Mouse (Mus musculus) hindbrain, embryonic 10.5 days (tissue): ENCODE measurements around the gene Slc13a3. TPM values are rescaled to one million over a fixed set of nuclear protein-coding genes. Genes with fewer than 3 reads are reported as not detected.

Experiments
- DNase-seq: peaks from one replicate; pipeline ENCODE4 v3.0.0-alpha.2; 2017; ENCODE audit warnings: low spot score
- H3K27ac ChIP-seq: fragments of 300-500 bp; sonication (generic); 2 replicates; pipeline ENCODE4 v1.5.1; 2016; ENCODE audit warnings: mild to moderate bottlenecking, moderate library complexity
- H3K27me3 ChIP-seq: fragments of 300-500 bp; sonication (generic); 2 replicates; pipeline ENCODE4 v1.6.1; 2016; ENCODE audit warnings: mild to moderate bottlenecking; ENCODE audit not compliant: poor library complexity, insufficient read depth, severe bottlenecking
- H3K36me3 ChIP-seq: fragments of 300-500 bp; sonication (generic); 2 replicates; pipeline ENCODE4 v1.6.1; 2016; ENCODE audit warnings: mild to moderate bottlenecking, moderate library complexity
- H3K4me1 ChIP-seq: fragments of 300-500 bp; sonication (generic); replicated peaks from 2 replicates; pipeline ENCODE4 v1.6.1; 2016; ENCODE audit warnings: mild to moderate bottlenecking
- H3K4me3 ChIP-seq: fragments of 300-500 bp; sonication (generic); 2 replicates; pipeline ENCODE4 v1.5.1; 2016; ENCODE audit warnings: mild to moderate bottlenecking, moderate library complexity
- H3K9me3 ChIP-seq: fragments of 300-500 bp; sonication (generic); 2 replicates; pipeline ENCODE4 v1.6.1; 2016; ENCODE audit warnings: mild to moderate bottlenecking, moderate library complexity
- WGBS: fragments of 180-500 bp; shearing (Covaris S2); methylation state at CpG from one replicate; pipeline ENCODE4 v1.1.7; 2016; 5-methylcytosine and 5-hydroxymethylcytosine counted together
- polyA plus RNA-seq: library from polyadenylated mRNA; unstranded; fragments of >200 nt; fragmentation: Nextera tagmentation; extraction: Ambion mirVana; gene quantifications from 2 replicates; pipeline ENCODE4 v1.2.1, GENCODE M21; 2016

Slc13a3 gene
- polyA plus RNA-seq, 1 experiment from 2014 or later, result 0.84 TPM

DNA sequence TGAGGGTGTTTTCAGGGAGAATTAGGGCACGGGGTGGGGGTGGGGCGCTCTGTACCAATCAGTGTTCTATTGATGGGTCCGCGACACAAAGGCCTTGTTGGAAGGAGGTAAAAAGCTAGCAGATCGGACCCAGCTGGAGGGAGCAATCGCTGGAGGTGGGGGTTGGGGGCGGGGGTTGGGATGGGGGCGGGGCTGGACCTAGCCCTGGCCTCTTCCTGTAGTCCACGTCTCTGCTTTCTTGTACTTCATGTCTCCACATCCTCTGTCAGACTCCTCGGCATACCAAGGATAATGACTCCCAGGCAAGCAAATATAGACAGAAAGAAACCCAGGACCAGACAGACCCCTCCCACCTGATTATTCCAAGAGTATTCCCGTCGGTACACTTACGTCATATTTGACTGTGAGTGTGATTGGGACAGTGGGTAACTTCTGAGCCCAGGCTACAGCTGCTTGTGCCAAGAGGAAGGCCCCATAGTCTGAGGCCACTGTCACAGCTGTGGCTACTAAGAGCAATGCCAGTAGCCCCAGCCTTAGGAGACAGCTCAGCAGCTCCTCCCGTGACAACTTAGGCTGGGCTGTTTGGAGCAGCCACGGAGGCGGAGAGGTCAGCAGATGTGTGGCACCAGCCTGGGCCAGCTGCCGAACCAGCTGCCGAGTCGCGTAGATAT lies 76.1 kb downstream of the Slc13a3 start:
- DNase-seq, result peak; percentile 57
- peaks cover 29% of the 10 kb centered on the region for H3K4me1 ChIP-seq
- no peak overlapping the region for H3K4me3 ChIP-seq
- no peaks in the 10 kb centered on the region for H3K36me3 ChIP-seq
- 0 out of 2 replicates have a peak, but pooled peaks cover 4% of the 10 kb centered on the region for H3K9me3 ChIP-seq
- WGBS, result 35% methylated on average over 20 of the region's 20 CpGs
- H3K27me3 ChIP-seq, result no peaks in the 10 kb centered on the region
- H3K27ac ChIP-seq, result peak overlapping the region; percentile 82

DNA sequence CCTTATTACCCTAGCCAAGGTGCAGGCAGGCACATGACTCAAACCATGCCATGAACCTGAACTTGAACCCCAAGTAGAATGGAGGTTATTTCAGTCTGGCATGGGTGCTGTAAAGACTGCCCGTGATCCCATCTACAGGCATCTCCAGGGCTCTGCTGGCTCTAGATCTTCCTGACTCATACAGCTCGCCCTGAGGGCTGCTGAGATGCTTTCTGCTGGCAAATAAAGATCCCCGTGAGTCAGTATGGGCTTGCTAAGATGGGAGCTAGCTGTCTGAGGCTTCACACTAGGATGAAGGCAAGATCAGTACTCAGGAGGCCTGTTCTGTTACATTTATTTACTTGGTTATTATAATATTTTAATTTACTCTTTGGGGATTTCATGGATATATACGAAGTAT lies 80.9 kb downstream of the Slc13a3 start:
- H3K36me3 ChIP-seq, result no peaks in the 10 kb centered on the region
- H3K27ac ChIP-seq, result no peak overlapping the region
- no peak for DNase-seq
- H3K4me3 ChIP-seq, result no peak overlapping the region
- WGBS, result 87% methylated on average over 4 of the region's 4 CpGs
- H3K4me1 ChIP-seq, result peaks cover 19% of the 10 kb centered on the region
- H3K9me3 ChIP-seq, result 0 out of 2 replicates have a peak, but pooled peaks cover 4% of the 10 kb centered on the region
- H3K27me3 ChIP-seq, result no peaks in the 10 kb centered on the region

DNA sequence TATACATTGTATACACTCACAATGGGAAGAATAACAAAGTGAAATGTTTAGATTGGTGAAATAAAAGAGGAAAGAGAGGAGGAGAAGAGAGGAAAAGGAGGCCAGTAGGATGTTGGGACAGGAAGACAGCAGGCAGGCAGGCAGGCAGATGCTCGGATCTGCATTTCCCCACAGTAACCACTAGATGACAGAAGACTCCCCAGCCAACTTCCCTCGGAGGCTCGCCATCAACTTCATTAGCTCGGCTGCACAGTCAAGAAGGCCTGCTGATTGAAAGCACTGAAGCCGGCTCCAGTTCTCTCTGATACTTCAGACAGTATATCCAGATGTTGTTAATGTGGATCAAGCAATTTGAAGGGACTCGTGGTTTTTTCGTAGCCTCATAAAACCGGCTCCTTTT lies 81.5 kb downstream of the Slc13a3 start:
- H3K36me3 ChIP-seq, result peaks cover 4% of the 10 kb centered on the region
- peaks cover 19% of the 10 kb centered on the region for H3K4me1 ChIP-seq
- H3K4me3 ChIP-seq, result no peak overlapping the region
- H3K27ac ChIP-seq, result no peak overlapping the region
- DNase-seq, result peak; percentile 60
- H3K9me3 ChIP-seq, result 0 out of 2 replicates have a peak, but pooled peaks cover 4% of the 10 kb centered on the region
- WGBS, result 17% methylated on average over 8 of the region's 8 CpGs
- no peaks in the 10 kb centered on the region for H3K27me3 ChIP-seq

DNA sequence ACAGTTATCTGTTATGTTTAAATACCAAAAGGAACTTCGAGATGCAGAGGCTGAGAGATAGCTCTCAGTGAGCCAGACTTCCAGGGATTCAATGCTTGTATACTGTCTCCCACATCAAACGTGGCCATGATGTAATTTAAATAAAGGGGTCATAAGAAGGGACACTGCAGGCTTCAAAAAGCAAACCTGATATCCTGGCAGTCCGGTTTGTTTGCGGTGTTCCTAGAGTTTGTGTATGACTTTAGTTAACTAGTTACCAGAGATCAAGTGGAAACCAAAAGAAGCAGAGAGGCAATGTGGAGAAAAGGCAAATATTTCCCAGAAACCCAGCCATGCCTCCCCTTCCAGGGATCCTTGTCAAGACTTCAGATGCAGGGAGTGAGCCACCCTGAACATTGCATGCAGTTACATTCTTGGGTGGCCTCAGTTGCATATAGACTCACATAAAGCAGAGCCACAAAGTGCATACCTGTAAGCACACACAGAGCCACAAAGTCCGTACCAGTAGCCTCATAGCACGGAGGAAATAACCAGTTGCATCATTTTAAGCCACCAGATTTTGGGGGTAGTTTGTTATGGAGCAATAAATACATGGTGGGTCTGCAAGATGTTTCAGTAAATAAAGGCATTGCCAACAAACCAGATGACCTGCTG lies 83.6 kb downstream of the Slc13a3 start:
- H3K36me3 ChIP-seq, result peaks cover 25% of the 10 kb centered on the region
- H3K4me1 ChIP-seq, result peaks cover 25% of the 10 kb centered on the region
- DNase-seq, result no peak
- WGBS, result 80% methylated on average over 6 of the region's 6 CpGs
- H3K27me3 ChIP-seq, result no peaks in the 10 kb centered on the region
- H3K27ac ChIP-seq, result no peak overlapping the region
- no peak overlapping the region for H3K4me3 ChIP-seq
- H3K9me3 ChIP-seq, result 0 out of 2 replicates have a peak, but pooled peaks cover 4% of the 10 kb centered on the region

DNA sequence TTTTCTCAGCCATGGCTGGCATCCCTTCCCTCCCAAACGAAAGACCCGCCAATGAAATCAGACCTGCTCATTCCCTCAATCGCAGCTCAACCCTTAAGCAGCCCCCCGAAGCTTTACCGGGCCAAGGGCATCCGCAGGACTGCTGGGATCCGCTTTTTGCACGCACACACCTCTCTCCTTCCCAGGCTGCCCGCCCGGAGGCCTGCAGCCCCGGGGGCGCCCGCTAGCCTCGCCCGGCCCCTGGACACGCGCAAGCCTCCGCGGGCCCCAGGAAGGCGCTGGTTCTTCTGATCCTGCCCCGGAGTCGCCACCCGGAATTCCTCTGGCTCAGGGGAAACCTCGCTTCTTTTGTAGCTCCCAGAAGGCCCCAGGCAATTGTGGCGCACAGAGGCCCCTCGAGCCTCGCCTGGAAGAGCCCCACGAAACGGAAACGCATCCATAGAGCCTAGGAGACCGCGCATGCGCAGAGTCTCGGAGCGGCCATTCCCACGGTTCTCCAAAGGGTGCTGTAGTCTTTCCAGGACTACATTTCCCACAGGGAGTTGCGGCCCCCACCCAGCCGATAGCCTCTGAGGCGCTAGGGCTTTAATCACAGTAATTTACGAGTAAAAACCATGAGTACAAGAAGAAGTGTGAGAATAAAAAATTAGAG lies 85.1 kb downstream of the Slc13a3 start, which contains the start of gene Zfp334:
Gene Zfp334 (minus strand): TSS at position 416 of the 652 bp plus-strand sequence.
- Histone ChIP-seq H3K36me3 (peaks cover 40% of the 10 kb centered on the region), H3K27ac (peak within 1 kb of the TSS; percentile 95), H3K27me3 (no peaks in the 10 kb centered on the region), H3K9me3 (no peaks in the 10 kb centered on the region), H3K4me1 (peaks cover 25% of the 10 kb centered on the region), H3K4me3 (peak within 1 kb of the TSS; percentile 64)
- DNase-seq, result peak; percentile 97
- WGBS, result under 1% methylated on average over 40 of the region's 40 CpGs

DNA sequence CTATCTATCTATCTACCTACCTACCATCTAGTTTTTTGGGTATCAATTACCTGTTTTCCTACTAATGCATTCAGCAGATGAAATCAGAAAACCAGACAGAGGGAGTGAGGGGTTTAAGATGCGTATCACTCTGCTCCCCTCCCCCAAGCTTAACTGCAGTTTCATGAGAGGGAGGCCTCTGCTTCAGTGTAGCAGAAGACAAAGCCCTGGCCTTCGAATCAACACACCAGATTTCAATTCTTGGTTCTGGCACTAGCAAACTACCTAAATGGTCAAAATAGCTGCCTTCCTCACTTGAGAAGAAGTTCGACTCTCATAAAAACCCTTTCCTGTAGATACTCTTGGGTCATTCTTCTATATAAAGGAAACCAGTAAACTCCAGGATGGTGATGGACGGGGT lies 85.7 kb downstream of the Slc13a3 start:
- no peak for DNase-seq
- peaks cover 46% of the 10 kb centered on the region for H3K36me3 ChIP-seq
- H3K27me3 ChIP-seq, result no peaks in the 10 kb centered on the region
- no peaks in the 10 kb centered on the region for H3K9me3 ChIP-seq
- peak overlapping the region; percentile 95 for H3K27ac ChIP-seq
- H3K4me3 ChIP-seq, result peak overlapping the region; percentile 64
- H3K4me1 ChIP-seq, result peaks cover 25% of the 10 kb centered on the region
- 8% methylated on average over 4 of the region's 4 CpGs for WGBS

DNA sequence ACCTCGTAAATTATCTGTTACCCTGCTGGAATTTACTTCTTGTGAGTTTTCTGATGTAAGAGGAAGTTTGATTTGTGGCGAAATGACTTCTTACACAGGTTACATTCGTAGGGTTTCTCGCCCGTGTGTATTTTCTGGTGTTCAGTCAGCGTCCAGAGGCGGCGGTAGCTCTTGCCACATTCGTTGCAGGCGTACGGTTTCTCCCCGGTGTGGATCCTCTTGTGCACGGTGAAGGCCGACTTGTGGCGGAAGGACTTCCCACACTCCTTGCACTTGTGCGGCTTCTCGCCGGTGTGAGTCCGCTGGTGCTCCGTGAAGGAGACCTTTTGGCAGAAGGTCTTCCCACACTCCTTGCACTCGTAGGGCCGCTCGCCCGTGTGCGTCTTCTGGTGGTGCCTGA lies 93.0 kb downstream of the Slc13a3 start:
- DNase-seq, result no peak
- Histone ChIP-seq H3K36me3 (peaks cover 100% of the 10 kb centered on the region), H3K9me3 (peaks cover 26% of the 10 kb centered on the region), H3K27ac (no peak overlapping the region), H3K4me1 (0 out of 2 replicates have a peak, but pooled peaks cover 3% of the 10 kb centered on the region), H3K27me3 (no peaks in the 10 kb centered on the region), H3K4me3 (no peak overlapping the region)
- WGBS, result 98% methylated on average over 25 of the region's 25 CpGs

DNA sequence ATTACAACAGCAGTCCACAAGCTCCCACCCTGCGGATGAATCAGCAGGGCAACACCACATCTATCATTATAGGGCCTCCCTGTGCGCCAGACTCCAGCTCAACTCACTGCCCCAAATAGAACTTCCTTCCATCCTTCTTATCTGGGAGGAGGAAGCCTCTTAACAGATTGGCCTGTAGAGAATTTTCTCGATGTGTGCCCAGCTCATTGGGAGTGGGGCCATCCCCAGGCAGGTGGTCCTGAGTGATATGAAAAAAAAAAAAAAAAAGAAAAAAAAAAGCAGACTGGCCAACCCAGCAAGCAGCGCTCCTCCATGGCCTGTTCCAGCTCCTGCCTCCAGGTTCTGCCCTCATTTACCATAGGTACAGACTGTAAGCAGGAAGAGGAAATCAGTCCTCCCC lies 97.0 kb downstream of the Slc13a3 start:
- Histone ChIP-seq H3K9me3 (peaks cover 17% of the 10 kb centered on the region), H3K4me3 (no peak overlapping the region), H3K36me3 (peaks cover 70% of the 10 kb centered on the region), H3K27ac (no peak overlapping the region), H3K4me1 (0 out of 2 replicates have a peak, but pooled peaks cover under 1% of the 10 kb centered on the region), H3K27me3 (no peaks in the 10 kb centered on the region)
- no peak for DNase-seq
- WGBS, result 75% methylated on average over 4 of the region's 4 CpGs

DNA sequence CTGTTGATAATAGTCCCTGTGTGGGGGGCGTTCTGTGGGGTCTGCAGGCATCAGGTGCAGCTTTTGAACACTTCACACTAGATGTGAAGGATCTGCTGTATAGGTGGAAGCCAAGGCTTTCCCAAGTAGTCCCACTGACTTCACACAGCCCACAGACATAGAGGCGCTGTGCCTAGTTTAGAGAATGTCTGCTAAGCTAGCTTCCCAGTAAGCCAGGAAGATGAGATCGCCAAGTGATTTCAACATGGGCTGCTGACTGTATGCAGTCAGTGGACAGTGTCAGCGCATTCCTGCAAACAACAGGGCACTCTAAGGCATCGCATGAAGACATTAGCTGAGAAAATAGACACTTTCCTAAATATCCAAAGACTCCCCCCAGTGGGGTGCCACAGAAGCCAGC lies 97.6 kb downstream of the Slc13a3 start:
- 0 out of 2 replicates have a peak, but pooled peaks cover 2% of the 10 kb centered on the region for H3K4me1 ChIP-seq
- H3K36me3 ChIP-seq, result peaks cover 64% of the 10 kb centered on the region
- no peak overlapping the region for H3K4me3 ChIP-seq
- no peak overlapping the region for H3K27ac ChIP-seq
- 84% methylated on average over 5 of the region's 5 CpGs for WGBS
- peaks cover 12% of the 10 kb centered on the region; the same call in 1 of the 2 replicates for H3K9me3 ChIP-seq
- no peaks in the 10 kb centered on the region for H3K27me3 ChIP-seq
- DNase-seq, result no peak

DNA sequence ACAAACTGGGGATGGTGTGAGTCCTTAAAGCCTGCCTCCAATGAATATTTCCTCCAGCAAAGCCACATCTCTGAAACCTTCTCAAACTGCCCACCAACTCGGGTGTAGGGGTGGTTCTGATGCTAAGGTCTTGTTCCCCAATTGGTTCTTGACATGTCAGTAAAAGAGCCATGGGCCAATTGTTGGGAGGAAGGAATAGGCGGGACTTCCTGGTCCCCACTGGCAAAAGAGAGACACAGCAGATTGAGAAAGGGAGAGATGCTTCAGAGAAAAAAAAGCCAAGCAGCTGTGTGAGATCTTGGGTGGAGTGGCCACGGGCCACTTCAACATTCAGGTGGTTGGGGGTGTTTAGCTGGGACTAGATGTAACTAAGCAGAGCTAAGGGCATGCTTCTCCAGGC lies 102.0 kb downstream of the Slc13a3 start:
- Histone ChIP-seq H3K27ac (peak overlapping the region; percentile 50), H3K4me3 (peak overlapping the region; percentile 16; the same call in 1 of the 2 replicates), H3K27me3 (peaks cover 15% of the 10 kb centered on the region; the same call in 1 of the 2 replicates), H3K4me1 (peaks cover 31% of the 10 kb centered on the region), H3K36me3 (peaks cover 20% of the 10 kb centered on the region), H3K9me3 (peaks cover 5% of the 10 kb centered on the region; the same call in 1 of the 2 replicates)
- WGBS, result 25% methylated on average over 3 of the region's 3 CpGs
- no peak for DNase-seq

DNA sequence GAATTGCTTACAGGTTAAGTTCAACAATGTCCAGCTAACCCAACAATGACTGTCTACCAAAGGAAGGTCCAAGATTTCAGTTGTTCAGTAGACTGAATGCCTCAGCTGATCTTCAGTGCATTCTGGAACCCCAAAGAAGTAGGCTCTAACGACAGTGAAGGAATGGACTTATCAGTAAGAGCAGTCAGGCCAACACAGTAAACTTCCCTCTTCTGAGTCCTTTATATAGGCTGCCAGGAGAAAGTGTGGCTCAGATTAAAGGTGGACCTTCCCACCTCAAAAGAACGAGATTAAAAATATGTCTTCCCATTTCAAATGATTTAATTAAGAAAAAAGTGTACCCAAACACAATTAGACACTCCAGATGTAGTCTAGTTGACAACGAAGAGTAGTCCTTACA lies 102.7 kb downstream of the Slc13a3 start:
- Histone ChIP-seq H3K27ac (no peak overlapping the region), H3K27me3 (peaks cover 20% of the 10 kb centered on the region; the same call in 1 of the 2 replicates), H3K4me3 (no peak overlapping the region), H3K4me1 (peaks cover 31% of the 10 kb centered on the region), H3K36me3 (peaks cover 13% of the 10 kb centered on the region), H3K9me3 (peaks cover 5% of the 10 kb centered on the region; the same call in 1 of the 2 replicates)
- no peak for DNase-seq
- WGBS, result 82% methylated on average over 3 of the region's 3 CpGs

DNA sequence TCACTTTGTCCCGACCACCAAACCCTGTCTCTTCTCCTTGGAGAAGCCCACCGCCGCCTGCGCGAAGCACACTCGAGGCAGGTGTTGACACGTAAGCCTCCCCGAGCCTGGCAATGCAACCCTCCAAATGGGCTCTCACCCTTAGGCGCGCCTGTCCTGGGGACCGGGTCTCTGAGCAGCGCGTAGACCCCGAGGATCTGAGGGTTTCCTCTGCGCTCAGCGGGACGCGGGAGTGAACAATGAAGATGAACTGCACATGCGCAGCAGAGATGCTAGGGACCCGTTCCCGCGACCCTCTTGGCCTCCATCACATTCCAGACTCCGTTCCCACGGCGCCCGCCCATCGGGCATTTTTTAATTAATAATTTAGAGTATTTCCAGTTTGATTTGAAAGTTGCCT lies 104.5 kb downstream of the Slc13a3 start, which contains the start of gene Zfp663:
Gene Zfp663 (minus strand): TSS at position 234 of the 400 bp plus-strand sequence.
- H3K27me3 ChIP-seq, result peaks cover 30% of the 10 kb centered on the region
- no peaks in the 10 kb centered on the region for H3K36me3 ChIP-seq
- H3K27ac ChIP-seq, result peak within 1 kb of the TSS; percentile 97
- peak within 1 kb of the TSS; percentile 69 for H3K4me3 ChIP-seq
- peak; percentile 86 for DNase-seq
- H3K9me3 ChIP-seq, result no peaks in the 10 kb centered on the region
- under 1% methylated on average over 27 of the region's 27 CpGs for WGBS
- H3K4me1 ChIP-seq, result peaks cover 45% of the 10 kb centered on the region
